Mouse (Mus musculus): ENCODE data around the gene Ttc25. TPM values are rescaled to one million over a fixed set of nuclear protein-coding genes. Genes with fewer than 3 reads are reported as not detected.
"Not testable (repeated sequence)": the region's sequence is repeated elsewhere in the genome, so short reads cannot be mapped to it uniquely, and the experiment has no call there.

The Ttc25 gene
- total RNA-seq, 2 experiments from 2014 or later: 0.33 to 0.48 TPM

GRCm38 (mm10) chr11:100603813-100604212 is 58.4 kb downstream of the Ttc25 start:
- no peak for DNase-seq (ENCODE audit: low spot score)

DNA sequence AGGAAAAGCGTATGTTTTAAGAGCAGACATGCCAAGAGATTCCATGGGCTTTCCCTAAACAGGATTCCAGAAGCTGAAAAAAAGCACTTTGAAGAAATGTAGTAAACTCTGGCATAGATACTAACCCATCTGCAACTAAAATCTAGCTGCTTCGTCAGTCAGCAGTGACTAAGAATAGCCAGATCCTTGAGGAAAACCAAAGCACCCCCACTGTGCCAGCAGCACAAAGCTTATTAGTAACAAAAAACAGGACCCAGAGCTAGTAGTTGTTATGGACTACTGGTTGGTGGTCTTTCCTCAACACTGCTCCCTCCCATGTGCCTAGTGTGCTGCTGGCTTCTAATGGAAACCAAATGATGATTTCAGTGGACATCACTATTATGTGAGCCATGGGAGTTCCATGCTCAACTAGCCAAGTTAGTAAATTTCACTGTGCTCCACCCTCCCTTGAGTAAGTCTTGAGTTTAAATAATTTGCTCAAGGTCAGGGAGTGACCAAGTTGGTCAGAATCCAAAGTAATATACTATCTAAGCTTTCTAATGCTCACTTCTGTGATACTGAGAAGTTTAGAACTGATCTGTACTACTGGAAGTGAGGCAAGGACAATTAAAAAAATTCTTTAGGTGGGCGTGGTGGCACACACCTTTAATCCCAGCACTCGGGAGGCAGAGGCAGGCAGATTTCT is 59.1 kb downstream of the Ttc25 start:
- no peak for DNase-seq (ENCODE audit: low spot score)

- no peak for DNase-seq (ENCODE audit: low spot score)
Measured at GRCm38 (mm10) chr11:100605451-100605850, 60.0 kb downstream of the Ttc25 start.

GRCm38 (mm10) chr11:100607121-100607520 is 61.7 kb downstream of the Ttc25 start:
- DNase-seq (ENCODE audit: low spot score): no peak

- DNase-seq (ENCODE audit: low spot score): no peak
Measured at GRCm38 (mm10) chr11:100608796-100609195, 63.4 kb downstream of the Ttc25 start.

- DNase-seq (ENCODE audit: low spot score): no peak
Measured at GRCm38 (mm10) chr11:100609355-100609996, 64.1 kb downstream of the Ttc25 start.

DNA sequence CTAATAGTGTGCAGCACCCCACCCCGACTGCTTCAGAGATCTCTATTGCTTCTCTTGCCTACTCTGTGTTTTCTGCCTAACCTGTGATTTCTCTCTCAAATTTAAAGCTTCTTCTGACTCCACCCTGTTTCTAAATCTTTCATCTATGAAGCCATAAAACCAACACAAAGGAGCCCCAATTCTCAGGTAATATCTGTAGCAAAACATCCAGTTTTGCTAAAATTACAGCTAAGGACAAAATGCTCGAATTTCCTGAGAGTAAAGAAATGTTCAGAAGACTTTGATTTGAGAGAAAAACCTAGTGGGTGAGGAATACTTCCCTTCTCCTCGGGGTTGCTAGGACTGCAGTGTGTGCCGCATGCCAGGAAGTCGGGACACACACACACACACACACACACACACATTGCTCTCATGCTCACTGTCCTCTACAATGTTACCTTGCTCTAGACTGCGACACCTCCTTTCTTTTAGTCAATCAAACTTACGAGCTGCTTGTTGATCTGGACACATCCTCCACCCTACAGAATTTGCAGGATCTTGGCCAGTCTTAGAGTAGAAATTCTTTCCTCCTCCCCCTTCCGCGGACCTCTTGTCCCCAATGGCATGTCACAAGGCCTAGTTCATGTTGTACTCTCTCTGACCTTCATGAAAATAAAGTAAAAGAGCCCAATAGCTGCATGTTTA is 64.7 kb downstream of the Ttc25 start:
- peak; percentile 49 for DNase-seq (ENCODE audit: low spot score)

DNA sequence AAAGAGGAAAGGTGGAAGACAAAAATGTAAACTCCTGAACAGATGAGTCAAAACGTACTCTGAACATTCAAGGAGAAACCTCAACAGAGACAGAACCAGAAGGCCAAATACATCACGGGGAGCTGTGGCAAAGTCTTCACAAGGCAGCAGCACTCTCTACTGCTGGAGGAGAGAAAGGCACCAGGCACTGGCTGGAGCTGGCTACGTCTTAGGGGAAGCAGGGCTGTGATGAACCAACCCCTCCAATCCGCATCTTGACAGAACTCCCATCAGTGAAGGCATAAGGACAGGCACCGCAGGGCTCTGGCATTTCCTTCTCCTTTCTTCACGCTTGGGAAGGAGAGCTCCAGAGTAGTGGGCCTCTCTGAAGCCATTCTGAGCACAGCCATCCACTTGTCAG is 66.2 kb downstream of the Ttc25 start:
- no peak for DNase-seq (ENCODE audit: low spot score)

DNA sequence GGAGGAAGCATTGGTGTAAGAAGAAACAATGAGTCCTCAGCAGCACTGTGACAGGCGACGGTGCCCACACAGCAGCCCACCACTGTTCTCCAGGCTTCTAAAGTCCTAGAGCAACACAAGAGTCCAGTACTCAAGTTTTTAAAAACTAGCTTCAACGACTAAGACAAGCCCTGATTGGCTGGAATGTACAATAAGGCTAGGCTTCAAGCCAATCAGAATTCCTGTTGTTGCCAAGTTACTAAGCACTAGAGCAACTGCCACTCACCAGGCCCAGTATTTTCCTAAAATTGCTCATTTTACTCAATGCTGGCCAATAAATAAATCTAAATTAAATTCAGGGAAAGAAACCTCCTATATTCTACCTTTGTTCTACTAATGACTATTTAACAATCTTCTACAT is 67.8 kb downstream of the Ttc25 start:
- DNase-seq (ENCODE audit: low spot score): no peak

GRCm38 (mm10) chr11:100616332-100616731 is 70.9 kb downstream of the Ttc25 start:
- DNase-seq (ENCODE audit: low spot score): no peak

GRCm38 (mm10) chr11:100616836-100617235 is 71.4 kb downstream of the Ttc25 start:
- not testable (repeated sequence) for DNase-seq (ENCODE audit: low spot score)

GRCm38 (mm10) chr11:100617480-100617879 is 72.1 kb downstream of the Ttc25 start:
- DNase-seq (ENCODE audit: low spot score): no peak

DNA sequence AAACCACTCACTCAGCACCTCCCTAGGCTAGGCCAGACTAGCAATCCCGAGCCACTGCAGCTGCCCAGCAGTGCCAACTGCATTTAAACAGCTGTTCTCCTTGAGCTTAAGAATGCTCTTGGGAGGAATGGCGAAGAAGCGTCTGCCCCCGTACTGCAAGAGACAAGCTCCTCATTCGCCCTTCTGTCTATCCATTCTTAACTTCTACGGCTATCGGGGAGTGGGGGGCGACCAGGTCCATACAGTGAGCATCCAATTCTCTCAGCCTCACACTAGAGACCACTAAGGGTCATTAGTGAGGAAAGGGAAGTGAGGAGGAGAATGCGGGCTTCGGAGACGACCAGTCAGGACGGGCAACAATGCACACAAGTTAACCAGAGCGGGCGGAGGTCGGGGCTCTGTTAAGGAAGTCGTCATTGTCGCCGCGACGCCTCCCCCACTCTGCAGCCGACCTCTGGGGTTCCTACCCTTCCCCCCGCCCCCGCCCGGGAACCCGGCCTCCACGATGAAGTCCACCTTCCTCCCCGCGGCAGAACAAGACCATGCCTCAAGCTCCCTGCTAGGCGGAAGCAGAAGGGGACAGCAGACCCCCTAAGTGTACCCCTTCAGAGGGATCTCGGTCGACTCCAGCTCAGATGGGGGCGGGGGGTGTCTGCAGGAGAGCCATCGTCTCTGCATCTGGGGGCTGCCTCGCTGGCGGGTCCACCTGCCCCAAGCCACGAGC is 73.5 kb downstream of the Ttc25 start, which contains the start of gene Nkiras2:
Gene Nkiras2 (plus strand): TSS at position 484 of the 724 bp plus-strand sequence.
- no peak for DNase-seq (ENCODE audit: low spot score)

- DNase-seq (ENCODE audit: low spot score): peak; percentile 94
Measured at GRCm38 (mm10) chr11:100619485-100619975, 74.1 kb downstream of the Ttc25 start.

DNA sequence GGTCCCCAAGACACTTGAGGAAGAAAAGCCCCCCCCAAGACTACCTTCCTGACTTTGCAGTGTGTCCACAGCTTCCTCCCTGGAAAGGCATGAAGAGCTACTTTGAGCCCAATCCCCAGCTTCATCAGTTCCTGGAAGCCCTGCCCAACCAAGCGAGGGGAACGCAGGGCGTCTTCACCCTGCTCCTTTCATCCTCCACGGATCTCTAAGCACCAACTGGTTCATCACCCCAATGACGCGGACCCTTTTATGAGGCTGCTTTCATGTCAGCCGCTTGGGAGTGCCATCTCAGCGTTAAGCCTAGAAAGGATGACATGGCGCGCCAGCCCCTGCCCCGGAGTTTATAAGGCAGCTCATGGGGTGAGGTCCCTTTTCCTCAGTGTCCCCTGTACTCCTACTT is 74.6 kb downstream of the Ttc25 start, which contains the start of gene Dnajc7:
Gene Dnajc7 (minus strand): TSS at position 187 of the 400 bp plus-strand sequence.
- no peak for DNase-seq (ENCODE audit: low spot score)

Other genes starting within 250 kb of the Ttc25 start
- gene Eif1, start 225.7 kb upstream of the Ttc25 start, total RNA-seq (2021): 1,000 to 10,000 TPM; 1,490 to 1,592 TPM
- gene Gast, start 211.2 kb upstream of the Ttc25 start, total RNA-seq (2021): not detected
- gene Hap1, start 189.5 kb upstream of the Ttc25 start, total RNA-seq (2021): under 1 TPM; 0.26 to 0.53 TPM
- gene Jup, start 147.8 kb upstream of the Ttc25 start, total RNA-seq (2021): 10 to 100 TPM; 73.4 to 81.3 TPM
- gene P3h4, start 130.8 kb upstream of the Ttc25 start, total RNA-seq (2021): 1 to 10 TPM; 1.6 to 3.2 TPM
- 1 to 10 TPM; 1.9 to 2.6 TPM for gene Fkbp10, start 129.9 kb upstream of the Ttc25 start, total RNA-seq (2021)
- gene Nt5c3b, start 103.8 kb upstream of the Ttc25 start, total RNA-seq (2021): 1 to 10 TPM; 7.7 to 8.3 TPM
- gene Klhl10, start 103.7 kb upstream of the Ttc25 start, total RNA-seq (2021): under 1 TPM; 0.25 to 0.28 TPM
- 1 to 10 TPM; 2.7 to 4.2 TPM for gene Klhl11, start 72.9 kb upstream of the Ttc25 start, total RNA-seq (2021)
- 10 to 100 TPM in 1 of 2 experiments, 1 to 10 TPM in 1; 9.5 to 12.2 TPM for gene Acly, start 17.6 kb upstream of the Ttc25 start, total RNA-seq (2021)
- gene Cnp, start 29.3 kb downstream of the Ttc25 start, total RNA-seq (2021): 1 to 10 TPM; 3.8 to 5.0 TPM
- gene Nkiras2, start 73.6 kb downstream of the Ttc25 start, total RNA-seq (2021): 10 to 100 TPM; 16.6 to 17.4 TPM
- 100 to 1,000 TPM in 1 of 2 experiments, 10 to 100 TPM in 1; 81.1 to 111 TPM for gene Dnajc7, start 74.6 kb downstream of the Ttc25 start, total RNA-seq (2021)
- under 1 TPM; 0.28 to 0.41 TPM for gene Zfp385c, start 146.8 kb downstream of the Ttc25 start, total RNA-seq (2021)
- under 1 TPM; 0.16 to 0.21 TPM for gene Dhx58, start 158.7 kb downstream of the Ttc25 start, total RNA-seq (2021)
- 10 to 100 TPM; 10.1 to 11.1 TPM for gene Kat2a, start 166.9 kb downstream of the Ttc25 start, total RNA-seq (2021)
- not detected for gene Hspb9, start 168.2 kb downstream of the Ttc25 start, total RNA-seq (2021)
- 10 to 100 TPM; 40.3 to 42.7 TPM for gene Rab5c, start 192.6 kb downstream of the Ttc25 start, total RNA-seq (2021)
- gene Kcnh4, start 214.3 kb downstream of the Ttc25 start, total RNA-seq (2021): not detected
- gene Hcrt, start 217.3 kb downstream of the Ttc25 start, total RNA-seq (2021): not detected
- gene Ghdc, start 225.3 kb downstream of the Ttc25 start, total RNA-seq (2021): 1 to 10 TPM; 5.2 to 5.7 TPM